Mouse (Mus musculus): ENCODE data around the gene Ctnna3. TPM values are rescaled to one million over a fixed set of nuclear protein-coding genes. Genes with fewer than 3 reads are reported as not detected.

The Ctnna3 gene
- total RNA-seq, 2 experiments from 2014 or later = 1.0 to 1.5 TPM

GRCm38 (mm10) chr10:63689233-63689632 lies 259.3 kb downstream of the Ctnna3 start:
- DNase-seq (ENCODE audit: low spot score in 2 of 2) = no peak

GRCm38 (mm10) chr10:63689651-63690050 lies 259.8 kb downstream of the Ctnna3 start:
- no peak for DNase-seq (ENCODE audit: low spot score in 2 of 2)

GRCm38 (mm10) chr10:63692039-63692438 lies 262.1 kb downstream of the Ctnna3 start:
- DNase-seq (ENCODE audit: low spot score in 2 of 2) = peak; percentile 12 to 27

DNA sequence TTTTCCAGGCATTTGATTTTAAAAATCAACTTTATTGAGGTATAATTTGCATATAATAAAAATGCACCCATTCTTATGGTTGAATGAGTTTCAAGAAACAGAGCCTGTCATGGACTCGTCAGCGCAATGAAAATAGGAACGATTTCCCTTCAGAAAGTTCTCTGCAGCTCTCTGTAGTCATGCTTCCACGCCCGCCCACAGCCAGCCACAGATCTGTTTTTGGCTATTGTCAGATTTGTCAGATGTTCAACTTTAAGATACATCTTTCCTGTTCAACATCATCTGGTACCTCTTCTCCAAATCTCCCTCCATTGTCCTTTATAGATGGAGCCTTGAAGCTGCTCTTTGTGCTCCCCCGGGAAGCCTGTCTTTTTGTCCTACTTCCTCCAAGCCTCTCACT lies 280.3 kb downstream of the Ctnna3 start:
- DNase-seq (ENCODE audit: low spot score in 2 of 2) = no peak

GRCm38 (mm10) chr10:63712530-63712929 lies 282.6 kb downstream of the Ctnna3 start:
- no peak for DNase-seq (ENCODE audit: low spot score in 2 of 2)

- DNase-seq (ENCODE audit: low spot score in 2 of 2) = no peak
These were observed 284.3 kb downstream of the Ctnna3 start for GRCm38 (mm10) chr10:63714151-63714550.

DNA sequence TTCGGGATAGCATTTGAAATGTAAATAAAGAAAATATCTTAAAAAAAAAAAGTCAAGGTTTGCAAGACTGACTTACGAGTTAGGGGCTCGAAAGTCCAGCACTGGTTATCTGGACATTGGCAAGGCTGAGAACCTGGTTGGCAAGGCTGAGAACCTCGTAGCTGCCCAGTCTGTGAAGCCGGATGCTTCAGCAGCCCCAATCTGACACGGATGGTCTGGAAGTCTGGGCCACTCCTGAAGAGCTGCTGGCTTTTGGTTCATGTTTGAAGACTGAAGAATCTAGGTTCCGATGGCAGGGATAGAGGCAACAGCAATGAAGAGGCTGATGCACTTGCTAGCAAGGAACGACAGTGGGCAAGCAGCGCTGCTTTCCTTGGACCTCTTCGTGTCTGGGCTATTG lies 339.0 kb downstream of the Ctnna3 start:
- DNase-seq (ENCODE audit: low spot score in 2 of 2) = no peak

DNA sequence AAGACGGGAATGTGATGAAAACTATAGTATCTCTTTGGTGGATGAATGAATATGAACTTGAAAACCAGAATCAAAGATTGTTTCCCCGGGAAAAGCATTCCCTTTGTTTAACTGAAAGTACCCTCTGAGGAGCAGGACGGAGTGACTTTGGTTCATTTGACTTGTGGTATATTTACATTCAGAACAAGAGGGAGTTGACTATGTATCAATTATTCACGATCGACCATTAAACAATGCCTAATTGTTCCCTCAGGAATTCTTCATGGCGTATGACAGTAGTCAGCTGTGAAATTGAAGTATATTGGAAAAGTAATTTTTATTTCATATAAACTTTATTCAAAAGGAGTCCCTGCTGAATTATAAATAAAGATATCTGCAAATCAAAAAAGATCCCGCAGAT lies 341.8 kb downstream of the Ctnna3 start:
- no peak for DNase-seq (ENCODE audit: low spot score in 2 of 2)

DNA sequence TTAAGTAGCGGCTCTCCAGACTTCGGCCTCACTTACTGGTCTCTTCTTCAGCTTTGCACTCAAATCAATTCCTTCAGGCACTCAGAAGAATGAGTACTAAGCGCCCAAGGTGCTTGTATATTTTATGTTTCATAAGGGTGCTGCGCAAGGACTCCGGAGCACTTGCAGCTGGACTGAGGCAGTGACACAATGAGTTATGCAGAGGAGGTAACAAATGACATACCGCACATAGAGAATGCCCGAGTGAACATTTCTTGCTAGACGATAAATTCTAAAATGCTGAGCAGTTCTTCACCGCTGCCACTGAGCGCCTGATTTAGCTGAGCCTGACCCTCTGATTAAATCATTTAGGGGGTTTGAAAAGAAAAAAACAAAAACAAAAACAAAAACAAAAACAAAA lies 342.2 kb downstream of the Ctnna3 start:
- no peak for DNase-seq (ENCODE audit: low spot score in 2 of 2)

DNA sequence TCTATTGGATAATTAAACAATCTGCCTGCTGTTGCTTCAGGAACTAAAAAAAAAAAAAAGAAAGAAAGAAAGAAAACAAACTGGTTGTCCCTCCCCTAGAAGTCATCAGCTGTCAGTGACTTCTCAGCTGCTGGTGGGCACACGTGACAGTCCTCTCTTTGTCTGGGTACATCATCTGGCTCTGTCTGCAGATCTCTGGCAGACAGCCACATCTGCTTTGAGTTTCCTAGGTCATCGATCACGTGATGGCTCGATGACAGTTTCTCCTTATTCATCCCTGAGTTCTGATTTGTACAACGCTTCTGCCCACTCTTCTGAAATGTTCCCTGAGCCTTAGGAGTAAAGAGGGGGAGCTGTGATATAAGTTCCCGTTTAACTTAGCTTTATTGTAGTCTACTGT lies 352.1 kb downstream of the Ctnna3 start:
- DNase-seq (ENCODE audit: low spot score in 2 of 2) = no peak

DNA sequence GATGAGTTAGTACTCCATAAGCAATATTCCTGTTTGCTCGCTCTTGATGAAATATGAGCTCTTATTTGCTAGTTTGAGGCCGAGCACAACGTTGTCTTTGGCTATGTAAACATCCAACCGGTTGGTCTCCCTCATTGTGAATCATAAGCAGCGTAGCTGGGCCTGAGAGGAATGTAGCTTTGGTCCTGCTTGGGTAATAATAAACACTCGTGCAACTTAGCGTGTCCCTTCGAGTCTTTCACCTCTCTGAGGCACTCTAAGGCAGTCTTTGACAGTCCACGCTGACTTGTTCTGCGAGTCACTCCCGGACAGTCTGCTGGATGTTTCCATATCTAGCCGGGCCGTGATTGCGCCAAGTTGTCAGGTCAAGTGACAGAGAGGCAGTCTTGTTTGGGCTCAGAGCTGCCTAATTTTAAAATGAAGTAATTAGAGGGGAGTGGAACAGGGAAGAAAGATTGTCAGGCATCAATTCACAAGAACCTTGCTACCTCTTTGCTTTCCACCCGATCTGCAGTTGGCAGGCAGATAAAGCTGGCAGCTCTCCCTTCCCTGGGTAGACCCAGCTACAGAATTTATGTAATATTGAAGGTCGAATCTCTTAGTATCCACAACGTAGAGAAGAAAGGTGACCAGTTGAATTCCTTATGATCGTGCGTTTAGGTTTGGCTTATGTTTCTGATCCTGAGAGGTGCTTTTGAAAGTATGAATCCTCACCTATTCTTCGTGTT lies 355.1 kb downstream of the Ctnna3 start:
- no peak for DNase-seq (ENCODE audit: low spot score in 2 of 2)

- DNase-seq (ENCODE audit: low spot score in 2 of 2) = no peak
These were observed 356.5 kb downstream of the Ctnna3 start for GRCm38 (mm10) chr10:63786390-63786789.

GRCm38 (mm10) chr10:63803909-63804308 lies 374.0 kb downstream of the Ctnna3 start:
- DNase-seq (ENCODE audit: low spot score in 2 of 2) = peak; percentile 17 to 40

DNA sequence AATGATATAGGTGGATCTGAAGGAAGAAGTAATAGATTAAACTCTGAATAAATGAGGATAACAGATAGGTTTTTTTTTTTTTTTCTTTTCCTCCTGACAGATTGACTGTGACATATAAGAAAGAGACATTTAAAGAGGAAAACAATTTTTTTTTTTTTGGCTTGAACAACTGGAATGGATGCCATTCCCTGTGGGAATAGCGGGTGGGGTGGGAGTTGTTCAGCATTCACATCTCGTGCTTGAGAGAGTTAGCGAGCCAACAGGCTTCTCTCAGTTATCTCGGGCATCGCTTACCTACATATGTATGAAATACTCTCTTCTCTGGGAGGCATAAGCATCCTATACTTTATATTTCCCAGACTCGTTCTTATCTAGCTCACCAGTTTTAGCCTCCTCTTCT lies 375.7 kb downstream of the Ctnna3 start:
- DNase-seq (ENCODE audit: low spot score in 2 of 2) = no peak

GRCm38 (mm10) chr10:63806254-63806653 lies 376.4 kb downstream of the Ctnna3 start:
- DNase-seq (ENCODE audit: low spot score in 2 of 2) = no peak

DNA sequence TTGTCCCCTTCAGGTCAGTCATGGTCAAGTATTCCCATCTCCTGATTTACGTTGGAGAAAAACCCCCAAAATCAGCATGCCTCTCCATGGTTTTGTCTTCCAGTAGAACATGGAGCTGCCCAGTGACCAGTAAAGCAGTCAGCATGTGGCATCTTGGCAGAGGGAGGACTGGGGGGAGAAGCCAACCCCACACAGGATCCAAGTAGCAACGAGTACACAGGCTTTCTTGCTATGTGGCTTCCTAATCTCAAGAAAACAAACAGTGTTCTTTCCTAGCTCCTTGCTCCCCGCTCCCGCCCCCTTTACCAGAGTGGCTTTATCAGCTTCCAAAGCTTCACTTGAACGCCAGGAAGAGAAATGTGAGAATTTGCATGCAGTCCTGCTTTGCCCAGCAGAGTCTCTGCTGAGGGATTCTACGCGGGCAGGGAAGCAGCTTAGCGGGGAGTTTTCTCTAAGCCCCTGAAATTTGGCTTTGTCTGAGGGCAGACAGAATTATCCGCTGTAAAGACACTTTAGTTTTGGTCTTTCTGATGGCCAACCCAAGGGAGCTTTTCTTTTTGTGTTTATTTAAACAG lies 380.2 kb downstream of the Ctnna3 start:
- peak in 1 of 2 experiments; percentile 19 for DNase-seq (ENCODE audit: low spot score in 2 of 2)

DNA sequence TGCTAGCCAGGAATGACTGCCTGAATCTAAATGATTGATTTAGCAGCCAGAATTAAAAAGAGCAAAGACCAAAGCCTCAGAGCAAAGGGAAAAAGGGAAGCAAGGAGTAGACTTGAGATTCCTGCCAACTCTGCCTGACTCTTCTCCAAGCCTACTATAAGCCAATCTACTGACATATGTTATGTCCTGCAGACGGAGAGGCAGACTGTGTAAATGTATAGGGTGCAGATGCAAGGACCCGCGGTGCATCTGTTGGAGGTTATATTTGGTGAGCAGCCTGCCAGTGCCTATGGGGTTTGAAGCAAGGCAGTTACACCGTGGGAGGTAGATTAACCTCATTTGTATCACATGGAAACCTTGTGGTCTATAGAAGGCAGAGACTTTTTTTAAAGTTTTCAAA lies 409.1 kb downstream of the Ctnna3 start:
- DNase-seq (ENCODE audit: low spot score in 2 of 2) = no peak

DNA sequence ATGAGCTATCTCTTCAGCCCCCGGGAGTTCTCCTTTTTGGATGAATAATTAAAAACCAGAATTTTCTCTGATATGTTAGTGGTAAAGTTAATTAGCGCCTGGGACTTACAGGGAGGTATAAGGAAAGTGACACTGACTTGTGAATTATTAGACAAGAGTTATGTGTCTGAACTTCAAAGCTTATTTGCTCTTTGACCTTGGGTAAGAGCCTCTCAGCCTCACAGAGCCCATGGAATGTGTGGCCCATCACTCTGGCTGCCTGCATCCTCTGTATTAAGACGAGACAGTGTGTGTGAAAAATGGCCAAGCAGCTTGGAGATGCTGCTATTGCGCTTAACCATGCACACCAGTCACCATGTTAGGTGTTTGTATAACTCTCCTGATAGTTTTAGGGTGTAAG lies 422.0 kb downstream of the Ctnna3 start:
- no peak for DNase-seq (ENCODE audit: low spot score in 2 of 2)

DNA sequence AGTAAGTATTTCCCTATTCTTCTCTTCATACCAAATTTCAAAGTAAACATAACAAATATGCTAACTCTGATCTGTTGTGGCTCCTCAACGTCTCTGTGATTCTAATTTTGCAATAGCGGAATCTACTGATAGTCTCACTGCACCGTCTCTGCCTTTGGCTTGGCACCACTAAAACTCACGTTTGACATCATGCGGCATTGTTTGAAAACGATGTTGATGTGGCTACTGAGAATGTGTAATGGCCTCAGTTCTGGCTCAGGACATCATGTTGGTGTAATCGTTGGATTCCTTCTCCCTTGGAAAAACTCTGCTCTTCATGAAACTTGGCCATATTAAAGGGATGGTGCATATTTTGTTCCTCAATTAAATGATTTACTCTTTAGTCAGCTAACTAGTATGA lies 439.2 kb downstream of the Ctnna3 start:
- DNase-seq (ENCODE audit: low spot score in 2 of 2) = no peak

GRCm38 (mm10) chr10:63880462-63880903 lies 450.6 kb downstream of the Ctnna3 start:
- DNase-seq (ENCODE audit: low spot score in 2 of 2) = peak; percentile 27 to 37

GRCm38 (mm10) chr10:63886449-63887088 lies 456.7 kb downstream of the Ctnna3 start:
- peak; percentile 16 to 22 for DNase-seq (ENCODE audit: low spot score in 2 of 2)

DNA sequence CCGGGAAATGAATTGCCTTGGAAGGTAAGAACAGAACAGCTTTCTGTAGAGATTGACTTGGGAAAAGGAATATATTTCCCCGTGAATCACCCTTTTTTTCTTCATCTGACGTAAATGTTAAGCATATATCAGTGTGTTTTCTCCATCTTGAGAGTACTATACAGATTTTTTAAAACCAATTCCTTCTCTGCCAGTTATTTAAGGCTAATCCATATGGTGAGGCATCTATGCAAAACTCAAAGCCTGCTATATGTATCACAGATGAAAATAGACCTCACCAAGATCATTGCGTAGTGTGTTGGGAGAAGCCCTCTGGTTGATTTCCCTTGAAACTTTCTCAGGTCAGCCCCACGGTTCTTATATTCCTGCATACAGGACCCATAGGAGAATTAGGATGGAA lies 464.7 kb downstream of the Ctnna3 start:
- no peak for DNase-seq (ENCODE audit: low spot score in 2 of 2)

- DNase-seq (ENCODE audit: low spot score in 2 of 2) = no peak
These were observed 470.0 kb downstream of the Ctnna3 start for GRCm38 (mm10) chr10:63899891-63900290.

Data from layer of hippocampus, postnatal 10 days (tissue).